Mouse (Mus musculus): Measurements from ENCODE around the gene Vav2. TPM values are rescaled to one million over a fixed set of nuclear protein-coding genes. Genes with fewer than 3 reads are reported as not detected.

The Vav2 gene
- total RNA-seq, 1 experiment from 2014 or later = 11.6 TPM

GRCm38 (mm10) chr2:27278859-27279258, 148.0 kb downstream of the Vav2 start:
- ATAC-seq (replicated peaks in 1 of 2; ENCODE audit: insufficient read depth in 1 of 2, low FRiP score in 2 of 2, low TSS enrichment in 1 of 2, low read depth in 1 of 2, poor library complexity in 2 of 2, severe bottlenecking in 2 of 2) = no peak

DNA sequence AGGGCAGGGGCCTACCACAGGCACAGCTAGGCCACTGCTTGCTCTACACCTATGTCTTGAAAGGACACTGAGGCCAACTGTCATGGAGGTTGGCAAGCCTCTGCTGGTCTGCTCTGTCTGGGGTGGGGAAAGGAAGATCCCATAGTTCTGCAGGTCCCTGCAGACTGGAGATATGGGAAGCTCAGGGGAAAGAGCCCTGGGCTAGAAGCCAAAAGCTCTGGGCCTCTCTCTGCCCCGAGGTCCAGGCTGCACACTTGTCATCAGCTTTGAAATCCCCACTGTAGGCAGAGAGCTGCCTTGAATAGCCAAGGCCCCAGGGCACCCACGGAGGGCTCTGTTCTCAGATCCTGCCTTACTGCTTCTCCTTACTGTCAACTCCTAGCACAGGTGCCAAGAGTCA, 158.5 kb downstream of the Vav2 start:
- ATAC-seq (replicated peaks in 1 of 2; ENCODE audit: insufficient read depth in 1 of 2, low FRiP score in 2 of 2, low TSS enrichment in 1 of 2, low read depth in 1 of 2, poor library complexity in 2 of 2, severe bottlenecking in 2 of 2) = no peak

DNA sequence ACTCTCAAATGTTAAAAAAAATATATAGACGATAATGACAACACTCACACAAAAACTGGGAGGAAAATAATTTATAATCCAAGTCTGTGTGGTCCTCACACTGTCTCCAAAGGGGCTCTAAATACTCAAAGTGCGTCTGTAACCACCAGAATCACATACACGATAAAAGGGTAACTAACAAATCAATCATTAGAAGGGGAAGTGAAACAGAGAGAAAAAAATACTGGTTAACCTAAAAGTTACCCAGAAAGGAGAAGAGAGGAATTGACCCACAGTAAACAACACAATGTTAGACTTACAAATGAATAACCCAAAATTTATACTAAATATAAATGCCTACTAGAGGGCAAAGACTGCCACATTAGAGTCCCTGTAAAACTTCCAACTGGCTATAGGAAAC, 161.0 kb downstream of the Vav2 start:
- ATAC-seq (replicated peaks in 1 of 2; ENCODE audit: insufficient read depth in 1 of 2, low FRiP score in 2 of 2, low TSS enrichment in 1 of 2, low read depth in 1 of 2, poor library complexity in 2 of 2, severe bottlenecking in 2 of 2) = peak in 1 of 2 experiments; percentile 47; a peak in 2 of 4 replicates

DNA sequence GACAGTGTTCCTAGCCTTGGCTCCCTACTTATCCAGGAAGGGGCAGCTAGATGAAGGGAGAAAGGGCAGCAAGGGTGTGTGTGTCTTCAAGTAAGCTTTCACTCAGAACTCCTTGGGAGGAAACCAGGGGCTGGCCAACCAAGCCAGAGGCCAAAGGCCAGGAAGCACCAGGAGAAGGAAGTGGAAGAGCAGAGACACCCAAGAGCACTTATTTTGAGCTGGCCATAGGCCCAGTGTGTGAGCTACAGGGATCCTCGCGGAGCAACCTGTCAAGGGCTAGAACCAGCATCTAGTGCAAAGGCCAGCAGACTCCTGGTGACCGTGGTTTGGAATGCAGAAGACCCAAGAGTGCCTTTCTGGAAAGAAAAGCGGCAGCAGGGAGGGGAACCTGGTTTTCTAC, 163.8 kb downstream of the Vav2 start:
- no peak for ATAC-seq (replicated peaks in 1 of 2; ENCODE audit: insufficient read depth in 1 of 2, low FRiP score in 2 of 2, low TSS enrichment in 1 of 2, low read depth in 1 of 2, poor library complexity in 2 of 2, severe bottlenecking in 2 of 2)

- 0 out of 4 replicates have a peak, but pooled peaks of 1 of the 2 experiments have one; percentile 32 for ATAC-seq (replicated peaks in 1 of 2; ENCODE audit: insufficient read depth in 1 of 2, low FRiP score in 2 of 2, low TSS enrichment in 1 of 2, low read depth in 1 of 2, poor library complexity in 2 of 2, severe bottlenecking in 2 of 2)
Observed at GRCm38 (mm10) chr2:27251434-27251833, 175.4 kb downstream of the Vav2 start.

- ATAC-seq (replicated peaks in 1 of 2; ENCODE audit: insufficient read depth in 1 of 2, low FRiP score in 2 of 2, low TSS enrichment in 1 of 2, low read depth in 1 of 2, poor library complexity in 2 of 2, severe bottlenecking in 2 of 2) = no peak
Observed at GRCm38 (mm10) chr2:27248211-27248610, 178.6 kb downstream of the Vav2 start, which contains the start of gene Sardh. Gene Sardh (minus strand): TSS chr2:27248337.

DNA sequence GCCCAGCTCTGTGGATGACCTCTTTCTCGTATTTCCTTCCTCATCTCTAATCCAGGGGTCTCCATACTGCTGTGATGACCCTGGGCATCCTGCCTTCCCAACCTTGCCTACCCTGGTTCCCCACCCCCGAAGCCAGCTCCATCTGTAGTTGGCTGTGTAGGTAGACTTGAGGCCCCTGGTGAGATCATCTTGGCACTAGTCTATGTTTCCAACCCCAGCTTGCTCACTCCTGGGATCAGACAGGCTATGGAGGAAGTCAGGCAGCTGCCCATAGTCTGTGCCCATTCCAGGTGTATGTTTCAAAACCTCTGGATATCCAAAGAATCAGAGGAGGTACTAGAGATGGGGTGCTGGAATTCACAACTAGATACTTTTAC, 179.4 kb downstream of the Vav2 start:
- no peak for ATAC-seq (replicated peaks in 1 of 2; ENCODE audit: insufficient read depth in 1 of 2, low FRiP score in 2 of 2, low TSS enrichment in 1 of 2, low read depth in 1 of 2, poor library complexity in 2 of 2, severe bottlenecking in 2 of 2)

- no peak for ATAC-seq (replicated peaks in 1 of 2; ENCODE audit: insufficient read depth in 1 of 2, low FRiP score in 2 of 2, low TSS enrichment in 1 of 2, low read depth in 1 of 2, poor library complexity in 2 of 2, severe bottlenecking in 2 of 2)
Observed at GRCm38 (mm10) chr2:27246712-27247486, 179.9 kb downstream of the Vav2 start.

DNA sequence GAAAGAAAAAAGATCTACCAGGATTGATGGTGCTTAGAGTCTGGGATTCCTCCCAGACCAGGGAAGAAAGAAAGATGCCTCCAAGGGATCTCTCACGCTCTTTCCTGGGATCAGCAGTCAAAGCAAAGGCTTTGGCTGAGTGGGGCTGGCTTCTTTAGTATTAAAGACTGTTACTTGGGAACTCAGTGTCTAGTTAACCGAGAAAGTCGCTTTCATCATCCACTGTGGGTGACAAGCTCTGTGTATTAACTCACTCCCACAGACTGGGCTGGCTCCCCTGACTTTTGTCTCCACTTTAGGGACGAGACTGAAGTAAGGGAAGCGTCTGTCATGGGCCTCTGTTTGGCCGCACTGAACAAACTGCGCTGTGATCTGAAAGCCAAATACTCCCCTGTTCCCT, 180.9 kb downstream of the Vav2 start:
- ATAC-seq (replicated peaks in 1 of 2; ENCODE audit: insufficient read depth in 1 of 2, low FRiP score in 2 of 2, low TSS enrichment in 1 of 2, low read depth in 1 of 2, poor library complexity in 2 of 2, severe bottlenecking in 2 of 2) = no peak

- ATAC-seq (replicated peaks in 1 of 2; ENCODE audit: insufficient read depth in 1 of 2, low FRiP score in 2 of 2, low TSS enrichment in 1 of 2, low read depth in 1 of 2, poor library complexity in 2 of 2, severe bottlenecking in 2 of 2) = peak; percentile 46 to 68; a peak in 3 of 4 replicates
Observed at GRCm38 (mm10) chr2:27237342-27237741, 189.5 kb downstream of the Vav2 start.

DNA sequence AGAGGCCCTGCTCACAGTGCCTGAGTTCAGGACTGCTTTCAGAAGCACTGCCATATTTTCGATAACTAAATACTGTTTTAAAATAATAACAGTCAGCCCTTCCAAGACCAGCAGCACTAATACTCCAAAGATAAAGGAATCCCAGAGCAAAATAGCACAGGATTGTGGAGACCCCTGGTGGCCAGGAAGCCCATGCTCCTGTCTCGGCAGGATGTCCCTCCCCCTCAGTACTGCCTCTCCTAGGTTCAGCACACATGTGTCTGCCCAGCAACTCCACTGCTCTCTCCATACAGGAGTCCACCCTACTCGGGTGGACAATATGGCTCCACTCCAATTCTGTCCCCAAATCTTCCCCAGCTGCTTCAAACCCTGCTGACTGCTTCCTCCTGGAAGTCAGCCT, 191.1 kb downstream of the Vav2 start:
- peak; percentile 31 to 48; a peak in 2 of 4 replicates for ATAC-seq (replicated peaks in 1 of 2; ENCODE audit: insufficient read depth in 1 of 2, low FRiP score in 2 of 2, low TSS enrichment in 1 of 2, low read depth in 1 of 2, poor library complexity in 2 of 2, severe bottlenecking in 2 of 2)

DNA sequence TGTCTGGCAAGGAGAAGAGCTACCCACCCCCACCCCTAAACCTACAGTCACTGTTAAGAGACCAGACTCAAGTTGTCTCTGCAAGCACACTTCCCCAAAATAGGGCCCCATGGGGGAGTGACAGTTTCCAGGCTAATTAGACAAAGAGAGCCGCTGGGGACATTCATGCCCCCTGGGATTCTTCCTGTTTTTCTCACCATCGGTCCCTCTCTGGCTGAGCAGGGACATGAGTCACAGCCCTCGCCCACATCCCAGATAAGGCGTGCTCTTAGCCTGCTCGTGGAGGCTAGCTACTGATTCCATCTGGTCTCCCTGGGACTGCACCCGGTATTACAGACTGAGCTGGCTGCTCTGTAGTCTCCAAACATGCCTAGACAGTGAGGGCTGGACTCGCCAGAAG, 194.5 kb downstream of the Vav2 start:
- ATAC-seq (replicated peaks in 1 of 2; ENCODE audit: insufficient read depth in 1 of 2, low FRiP score in 2 of 2, low TSS enrichment in 1 of 2, low read depth in 1 of 2, poor library complexity in 2 of 2, severe bottlenecking in 2 of 2) = peak; percentile 25 to 43; a peak in 3 of 4 replicates

DNA sequence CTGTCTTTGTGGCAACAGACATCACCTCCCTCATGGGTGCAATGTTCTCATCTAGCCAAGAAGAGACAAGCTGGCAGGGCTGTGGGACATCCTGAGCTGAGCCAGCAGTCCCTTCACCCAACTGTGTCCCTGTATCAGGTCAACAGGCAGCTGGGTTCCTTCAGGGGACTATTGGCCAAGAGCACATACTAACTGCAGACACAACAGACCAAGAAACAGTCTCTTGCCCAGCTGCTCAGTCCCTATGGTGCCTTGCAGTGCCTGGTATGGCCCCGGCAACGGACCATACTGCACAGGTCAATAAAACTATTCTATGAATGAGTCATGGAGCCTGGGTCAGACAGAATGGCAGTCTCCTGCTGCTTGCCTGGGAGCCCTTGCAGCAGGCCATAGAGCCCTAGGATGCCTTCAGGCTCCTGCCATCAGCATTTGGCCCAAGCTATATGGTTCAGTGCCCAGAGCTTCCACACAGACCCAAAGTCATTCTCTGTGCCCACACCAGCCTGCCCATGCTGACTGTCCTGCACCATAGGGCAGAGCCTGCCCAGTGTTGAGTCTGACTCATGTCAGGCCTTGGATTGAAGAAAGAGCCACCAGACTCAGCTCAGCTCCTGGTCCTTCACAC, 197.2 kb downstream of the Vav2 start:
- no peak for ATAC-seq (replicated peaks in 1 of 2; ENCODE audit: insufficient read depth in 1 of 2, low FRiP score in 2 of 2, low TSS enrichment in 1 of 2, low read depth in 1 of 2, poor library complexity in 2 of 2, severe bottlenecking in 2 of 2)

GRCm38 (mm10) chr2:27228809-27229480, 197.9 kb downstream of the Vav2 start:
- no peak for ATAC-seq (replicated peaks in 1 of 2; ENCODE audit: insufficient read depth in 1 of 2, low FRiP score in 2 of 2, low TSS enrichment in 1 of 2, low read depth in 1 of 2, poor library complexity in 2 of 2, severe bottlenecking in 2 of 2)

DNA sequence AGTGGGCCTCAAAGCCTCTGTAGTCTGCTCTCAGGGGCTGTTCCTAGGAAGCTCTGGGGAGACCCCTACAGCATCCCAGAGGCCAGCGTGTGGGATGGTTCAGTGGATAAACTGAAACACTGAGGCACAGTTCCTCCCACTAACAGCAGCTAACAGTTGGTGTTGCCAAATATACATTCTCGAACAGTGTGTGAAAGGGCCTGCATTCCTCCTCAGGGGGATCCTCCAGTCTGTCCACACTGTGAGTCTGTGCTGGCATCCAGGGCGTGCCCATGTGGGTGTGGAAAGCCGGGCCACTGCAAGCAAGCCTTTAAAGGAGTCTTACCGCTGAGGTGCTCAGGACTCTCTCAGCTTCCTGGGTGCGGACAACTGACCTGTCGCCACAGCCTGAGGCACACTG, 200.3 kb downstream of the Vav2 start:
- no peak for ATAC-seq (replicated peaks in 1 of 2; ENCODE audit: insufficient read depth in 1 of 2, low FRiP score in 2 of 2, low TSS enrichment in 1 of 2, low read depth in 1 of 2, poor library complexity in 2 of 2, severe bottlenecking in 2 of 2)

- ATAC-seq (replicated peaks in 1 of 2; ENCODE audit: insufficient read depth in 1 of 2, low FRiP score in 2 of 2, low TSS enrichment in 1 of 2, low read depth in 1 of 2, poor library complexity in 2 of 2, severe bottlenecking in 2 of 2) = no peak; a peak in 1 of 4 replicates
Observed at GRCm38 (mm10) chr2:27223012-27223421, 203.8 kb downstream of the Vav2 start.

DNA sequence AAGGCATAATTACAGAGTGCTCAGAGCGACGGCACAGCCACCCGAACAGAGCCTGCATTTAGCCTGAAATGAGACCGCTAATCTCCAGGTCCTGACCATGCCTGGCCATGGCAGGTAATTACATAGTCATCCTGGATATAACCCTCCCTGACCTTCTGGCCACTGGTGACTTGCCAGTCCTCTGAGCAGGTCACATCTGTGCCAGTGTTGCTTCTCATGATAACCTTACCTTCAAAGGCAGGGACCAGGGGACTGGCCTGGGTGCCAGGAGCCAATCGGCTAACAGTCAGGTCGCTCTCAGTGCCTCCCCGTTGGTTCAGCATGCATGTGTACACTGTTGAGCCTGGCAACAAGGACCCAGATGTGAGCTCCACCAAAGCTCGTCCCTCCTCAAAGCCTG, 208.3 kb downstream of the Vav2 start:
- no peak for ATAC-seq (replicated peaks in 1 of 2; ENCODE audit: insufficient read depth in 1 of 2, low FRiP score in 2 of 2, low TSS enrichment in 1 of 2, low read depth in 1 of 2, poor library complexity in 2 of 2, severe bottlenecking in 2 of 2)

DNA sequence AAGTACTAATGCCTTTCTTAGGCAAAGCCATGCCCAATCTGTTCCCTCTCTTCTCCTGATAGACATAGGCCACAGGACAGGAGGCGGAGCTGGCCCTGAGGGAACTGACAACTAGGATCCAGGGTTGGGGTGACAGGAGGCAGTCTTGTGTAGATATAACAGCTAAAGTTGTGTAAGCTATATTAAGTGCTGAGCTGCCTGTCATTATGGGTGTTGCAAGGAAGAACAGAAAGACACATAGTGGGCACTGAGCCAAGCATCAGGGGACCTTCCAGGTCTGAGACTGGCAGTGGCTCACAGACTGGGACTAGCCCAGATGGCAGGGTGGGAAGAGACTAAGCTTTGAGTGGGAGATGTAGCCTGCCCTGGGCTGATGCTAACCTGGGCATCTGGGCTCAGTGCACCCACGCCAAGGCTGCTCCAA, 208.7 kb downstream of the Vav2 start:
- ATAC-seq (replicated peaks in 1 of 2; ENCODE audit: insufficient read depth in 1 of 2, low FRiP score in 2 of 2, low TSS enrichment in 1 of 2, low read depth in 1 of 2, poor library complexity in 2 of 2, severe bottlenecking in 2 of 2) = no peak

Measured in hematopoietic stem cell, adult 5-6 weeks (primary cell).